Mouse (Mus musculus) brain, embryonic 14.5 days (tissue): Measurements from ENCODE around the gene Shank3. TPM values are rescaled to one million over a fixed set of nuclear protein-coding genes. Genes with fewer than 3 reads are reported as not detected.

Experiments used
- DNase-seq: peaks from one replicate; pipeline ENCODE4 v3.0.0-alpha.2; 2011; ENCODE audit warnings: low read depth
- CTCF ChIP-seq: fragments of 200-500 bp; IDR thresholded peaks from 2 replicates; pipeline ENCODE4 v1.5.1; 2012; ENCODE audit warnings: inconsistent platforms, mild to moderate bottlenecking, moderate library complexity, borderline replicate concordance; ENCODE audit not compliant: insufficient read depth, insufficient read length; ENCODE audit errors: extremely low read depth
- POLR2A ChIP-seq: fragments of 200-500 bp; IDR thresholded peaks from 2 replicates; pipeline ENCODE4 v1.6.1; 2012; ENCODE audit warnings: mild to moderate bottlenecking, inconsistent platforms, borderline replicate concordance; ENCODE audit not compliant: poor library complexity, insufficient read depth, insufficient read length, severe bottlenecking; ENCODE audit errors: extremely low read depth
- polyA plus RNA-seq: library from polyadenylated mRNA; depleted of rRNA; stranded (reverse); fragments of >200 nt; gene quantifications from 2 replicates; pipeline ENCODE4 v1.2.3, GENCODE M21; 2012

Gene Shank3
- polyA plus RNA-seq, 1 experiment: 41.5 TPM

- TF ChIP-seq CTCF (peak; percentile 29; the same call in 1 of the 2 replicates), POLR2A (no peak)
Measured at GRCm38 (mm10) chr15:89547824-89548601, 48.6 kb downstream of the Shank3 start.

GRCm38 (mm10) chr15:89548837-89549236, 49.4 kb downstream of the Shank3 start:
- DNase-seq: peak; percentile 77
- TF ChIP-seq CTCF: no peak
- no peak for TF ChIP-seq POLR2A

More at GRCm38 (mm10) chr15:89547824-89548601, 48.6 kb downstream of the Shank3 start:
- DNase-seq: peak; percentile 78

- no peak for DNase-seq
- TF ChIP-seq CTCF (no peak), POLR2A (no peak)
Measured at GRCm38 (mm10) chr15:89550506-89550905, 51.1 kb downstream of the Shank3 start.

- TF ChIP-seq POLR2A (no peak), CTCF (no peak)
- no peak for DNase-seq
Measured at GRCm38 (mm10) chr15:89551733-89552132, 52.3 kb downstream of the Shank3 start.

GRCm38 (mm10) chr15:89555591-89555990, 56.2 kb downstream of the Shank3 start:
- no peak for DNase-seq
- TF ChIP-seq POLR2A: no peak
- no peak for TF ChIP-seq CTCF

- peak; percentile 59 for TF ChIP-seq CTCF
- no peak for TF ChIP-seq POLR2A
- peak; percentile 66 for DNase-seq
Measured at GRCm38 (mm10) chr15:89556401-89557178, 57.2 kb downstream of the Shank3 start.

- TF ChIP-seq CTCF: no peak
- no peak for TF ChIP-seq POLR2A
- no peak for DNase-seq
Measured at GRCm38 (mm10) chr15:89557179-89557995, 58.0 kb downstream of the Shank3 start.

- TF ChIP-seq CTCF (no peak), POLR2A (no peak)
- DNase-seq: peak; percentile 22
Measured at GRCm38 (mm10) chr15:89557996-89558390, 58.6 kb downstream of the Shank3 start.

- no peak for DNase-seq
- TF ChIP-seq POLR2A (no peak), CTCF (no peak)
Measured at GRCm38 (mm10) chr15:89559202-89559731, 59.8 kb downstream of the Shank3 start.

- DNase-seq: no peak
- TF ChIP-seq POLR2A: no peak
- TF ChIP-seq CTCF: no peak
Measured at GRCm38 (mm10) chr15:89568114-89568513, 68.7 kb downstream of the Shank3 start, which contains the start of gene Acr. Gene Acr (plus strand): TSS chr15:89568326.

GRCm38 (mm10) chr15:89572147-89572546, 72.7 kb downstream of the Shank3 start:
- no peak for TF ChIP-seq CTCF
- no peak for TF ChIP-seq POLR2A
- DNase-seq: no peak

- DNase-seq: no peak
- TF ChIP-seq POLR2A (no peak), CTCF (no peak)
Measured at GRCm38 (mm10) chr15:89582494-89582893, 83.1 kb downstream of the Shank3 start.
